Mouse (Mus musculus): ENCODE data around the gene Abl1. TPM values are rescaled to one million over a fixed set of nuclear protein-coding genes. Genes with fewer than 3 reads are reported as not detected.

Abl1 gene
- polyA plus RNA-seq, 1 experiment: 63.8 TPM

DNA sequence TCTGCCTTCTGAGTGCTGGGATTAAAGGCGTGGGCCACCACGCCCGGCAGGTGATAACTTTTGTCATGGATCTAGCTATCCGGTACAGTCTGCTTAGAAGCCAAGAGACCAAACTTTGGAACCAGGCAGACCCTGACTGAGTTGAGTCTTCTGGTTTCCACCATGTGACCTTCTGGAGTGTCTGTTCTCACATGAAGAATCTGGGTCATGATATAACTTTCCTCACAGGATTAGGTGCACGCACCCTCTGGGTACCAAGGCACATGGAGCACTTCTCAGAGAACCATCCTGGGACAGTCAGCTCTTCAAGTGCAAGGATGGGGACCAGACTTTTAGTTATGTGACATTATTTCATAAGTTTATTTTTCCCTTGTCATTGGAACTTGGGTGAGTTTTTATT, 70.8 kb downstream of the Abl1 start:
- no peak for TF ChIP-seq GATA1 (IDR thresholded peaks at IDR 0.05; ENCODE audit: low read length)

DNA sequence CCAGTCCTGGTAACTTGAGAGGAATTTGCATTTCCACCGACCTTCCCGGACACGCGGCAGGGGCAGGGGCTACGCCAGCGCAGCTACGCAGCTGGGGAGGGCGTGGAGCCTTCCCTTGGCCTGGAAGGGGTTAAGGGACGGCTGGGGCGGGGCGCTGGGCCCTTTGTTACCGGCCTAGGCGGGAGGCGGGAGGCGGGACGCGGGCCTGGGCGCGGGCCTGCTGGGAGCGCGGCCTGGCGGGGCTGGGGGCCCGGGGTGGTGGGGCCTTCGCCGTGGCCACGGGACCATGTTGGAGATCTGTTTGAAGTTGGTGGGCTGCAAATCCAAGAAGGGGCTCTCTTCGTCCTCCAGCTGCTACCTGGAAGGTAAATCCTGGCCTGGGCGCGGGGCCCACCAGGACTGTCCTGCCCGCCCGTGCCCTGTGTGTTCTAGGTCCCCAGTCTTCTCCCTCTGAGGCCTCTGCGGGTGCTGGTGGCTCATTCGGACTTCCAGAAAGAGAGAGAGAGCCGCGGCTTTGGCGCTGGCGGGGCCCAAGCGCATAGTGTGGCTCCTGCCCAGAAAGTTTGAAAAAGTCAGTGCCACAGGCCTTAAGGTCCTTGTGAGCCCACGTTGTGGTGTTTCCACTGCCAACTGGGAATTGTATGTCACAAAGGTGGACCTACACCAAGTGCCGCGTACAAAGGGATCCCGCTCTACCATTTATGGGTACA, 71.7 kb downstream of the Abl1 start:
- no peak for TF ChIP-seq GATA1 (IDR thresholded peaks at IDR 0.05; ENCODE audit: low read length)

DNA sequence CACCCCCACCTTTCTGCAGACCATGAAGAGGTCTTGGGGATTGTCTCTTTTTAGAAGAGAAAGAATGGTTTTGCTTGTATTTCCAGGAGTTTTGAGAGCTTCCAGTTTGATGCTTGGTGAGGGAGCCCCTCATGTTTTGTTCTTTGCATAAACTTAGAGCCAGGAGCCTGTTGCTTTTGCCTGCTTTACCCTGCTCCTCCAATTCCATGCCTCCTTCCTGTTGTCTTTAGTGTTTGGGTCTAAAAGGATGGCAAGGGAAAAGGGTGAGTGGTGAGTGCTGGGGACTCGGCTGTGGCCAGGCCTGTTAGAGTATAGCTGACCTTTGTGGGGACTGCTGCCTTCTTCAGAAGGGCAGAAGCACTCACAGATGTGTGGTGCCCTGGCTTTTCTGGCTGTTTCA, 72.3 kb downstream of the Abl1 start:
- no peak for TF ChIP-seq GATA1 (IDR thresholded peaks at IDR 0.05; ENCODE audit: low read length)

DNA sequence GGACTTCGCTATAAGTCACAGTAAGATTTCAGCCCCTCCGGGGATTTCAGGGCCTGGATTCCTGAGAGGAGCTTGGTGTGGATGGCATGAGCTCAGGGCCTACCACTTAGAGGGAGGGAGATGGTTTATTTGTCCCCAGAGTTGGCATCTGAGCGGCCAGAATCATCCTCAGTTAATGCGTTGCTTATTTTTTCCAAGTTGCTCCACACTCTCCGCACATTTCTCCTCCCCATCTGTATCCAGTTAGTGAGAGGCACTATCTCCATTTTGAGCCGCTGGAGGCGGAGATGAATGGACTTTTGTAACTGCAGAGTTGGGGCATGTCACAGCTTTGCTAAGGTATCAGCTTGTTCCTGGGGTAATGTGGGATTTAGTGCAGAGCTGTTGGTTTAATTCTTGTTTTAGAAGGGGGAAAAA, 72.9 kb downstream of the Abl1 start:
- TF ChIP-seq GATA1 (IDR thresholded peaks at IDR 0.05; ENCODE audit: low read length): no peak

DNA sequence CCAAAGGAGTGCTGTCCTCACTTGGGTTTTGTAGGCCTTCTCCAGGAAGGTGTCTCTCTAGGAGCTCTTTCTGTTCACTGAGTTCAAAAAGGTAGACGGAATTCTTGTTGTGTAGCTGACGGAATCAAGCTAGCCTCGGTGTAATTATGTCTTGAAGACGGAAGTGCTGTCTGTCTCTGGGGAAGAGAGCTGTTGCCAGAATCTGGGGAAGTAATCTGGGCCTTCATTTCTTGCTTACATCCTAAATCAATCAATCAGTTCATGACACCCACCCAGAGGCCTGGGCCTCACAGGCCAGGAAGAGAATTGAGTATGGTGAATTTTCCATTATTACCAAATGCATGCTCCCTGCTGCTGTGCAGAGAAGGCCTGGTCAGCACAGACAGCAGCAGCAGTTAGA, 73.4 kb downstream of the Abl1 start:
- TF ChIP-seq GATA1 (IDR thresholded peaks at IDR 0.05; ENCODE audit: low read length): no peak

DNA sequence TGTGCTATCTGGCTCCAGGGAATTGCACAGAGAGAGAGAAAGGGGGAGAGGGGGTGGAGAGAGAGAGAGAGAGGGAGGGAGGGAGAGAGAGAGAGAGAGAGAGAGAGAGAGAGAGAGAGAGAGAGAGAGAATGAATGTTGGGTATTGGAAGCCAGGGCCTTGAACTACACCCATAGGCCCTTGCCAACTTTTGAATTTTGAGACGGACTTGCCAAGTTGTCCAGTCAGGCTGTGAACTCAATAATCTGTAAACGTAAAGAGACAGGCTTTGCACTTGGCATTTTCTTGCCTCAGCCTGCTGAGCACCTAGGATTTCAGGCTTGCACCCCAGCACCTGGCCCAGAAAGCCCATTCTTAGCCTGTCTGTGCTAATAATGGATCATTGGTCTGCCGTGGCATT, 74.0 kb downstream of the Abl1 start:
- no peak for TF ChIP-seq GATA1 (IDR thresholded peaks at IDR 0.05; ENCODE audit: low read length)

DNA sequence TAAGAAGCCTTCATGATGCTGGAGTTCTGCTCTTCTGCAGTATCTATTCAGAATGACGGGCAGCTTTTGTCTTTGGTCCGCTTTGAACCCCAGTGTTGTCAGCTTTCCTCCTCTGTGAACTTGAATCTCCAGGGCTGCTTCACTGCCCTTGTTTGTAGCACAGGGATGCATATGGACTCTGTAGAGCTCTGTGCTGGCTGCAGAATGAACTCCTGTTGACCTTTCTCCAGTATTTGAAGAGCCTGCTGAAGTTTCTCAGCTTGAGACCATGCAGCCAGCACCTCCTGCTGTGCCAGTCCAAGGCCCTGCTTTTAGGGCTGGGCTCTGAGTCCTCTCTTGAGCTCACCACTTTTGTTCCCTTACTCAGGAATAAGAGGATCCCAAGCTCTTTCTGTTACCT, 74.7 kb downstream of the Abl1 start:
- no peak for TF ChIP-seq GATA1 (IDR thresholded peaks at IDR 0.05; ENCODE audit: low read length)

DNA sequence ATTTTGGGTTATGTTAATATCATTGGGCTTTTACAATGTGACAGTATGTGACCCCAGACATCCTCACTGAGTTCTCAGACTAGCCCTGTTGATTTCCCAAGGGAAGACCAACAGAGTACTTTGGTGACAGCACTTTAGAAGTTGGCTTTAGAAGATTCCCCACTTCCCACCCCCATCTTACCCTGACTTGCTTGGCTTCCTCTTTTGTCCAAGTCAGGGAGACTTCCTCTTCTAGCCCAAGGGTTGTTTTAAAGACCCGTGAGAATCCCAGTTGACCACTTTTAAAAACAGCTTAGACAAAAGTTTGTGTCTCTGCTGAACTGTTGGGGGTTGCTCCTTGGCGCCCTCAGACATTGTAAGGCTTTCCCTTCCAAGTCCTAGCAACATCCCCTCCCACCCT, 75.1 kb downstream of the Abl1 start:
- no peak for TF ChIP-seq GATA1 (IDR thresholded peaks at IDR 0.05; ENCODE audit: low read length)

DNA sequence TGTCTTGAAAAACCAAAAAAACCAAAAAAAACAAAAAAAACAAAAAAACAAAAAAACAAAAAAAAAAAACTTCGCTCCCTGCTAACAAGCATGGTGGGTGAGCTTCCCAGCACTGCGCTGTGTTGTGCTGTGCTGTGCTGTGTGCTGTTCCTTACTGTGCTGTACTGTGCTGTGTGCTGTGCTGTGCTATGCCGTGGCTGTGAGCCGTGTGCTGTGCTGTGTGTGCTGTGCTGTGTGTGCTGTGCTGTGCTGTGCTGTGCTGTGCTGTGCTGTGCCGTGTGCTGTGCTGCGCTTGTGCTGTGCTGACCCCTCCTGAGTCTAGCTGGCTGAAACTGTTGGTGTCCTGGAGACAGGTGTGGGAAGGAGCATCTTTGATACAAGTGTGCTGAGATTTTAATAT, 78.9 kb downstream of the Abl1 start:
- TF ChIP-seq GATA1 (IDR thresholded peaks at IDR 0.05; ENCODE audit: low read length): no peak

DNA sequence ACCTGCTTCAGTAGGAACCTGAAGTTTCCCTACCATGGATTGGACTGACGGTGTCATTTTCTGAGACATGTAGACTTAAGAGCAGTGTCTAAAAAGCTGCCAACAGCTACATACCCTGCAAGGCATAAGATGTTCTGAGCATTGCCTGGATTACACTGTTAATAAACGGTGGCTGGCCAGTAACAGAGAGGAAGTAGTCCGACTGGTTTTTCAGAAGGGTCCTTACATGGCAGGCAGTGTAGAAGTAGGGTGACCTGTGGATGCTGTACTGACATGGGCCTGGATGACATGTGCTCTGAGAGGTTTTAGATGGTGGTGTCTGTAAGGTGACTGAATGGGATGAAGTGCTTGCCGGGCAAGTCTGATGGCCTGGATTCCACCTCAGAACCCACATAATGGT, 79.6 kb downstream of the Abl1 start:
- no peak for TF ChIP-seq GATA1 (IDR thresholded peaks at IDR 0.05; ENCODE audit: low read length)

DNA sequence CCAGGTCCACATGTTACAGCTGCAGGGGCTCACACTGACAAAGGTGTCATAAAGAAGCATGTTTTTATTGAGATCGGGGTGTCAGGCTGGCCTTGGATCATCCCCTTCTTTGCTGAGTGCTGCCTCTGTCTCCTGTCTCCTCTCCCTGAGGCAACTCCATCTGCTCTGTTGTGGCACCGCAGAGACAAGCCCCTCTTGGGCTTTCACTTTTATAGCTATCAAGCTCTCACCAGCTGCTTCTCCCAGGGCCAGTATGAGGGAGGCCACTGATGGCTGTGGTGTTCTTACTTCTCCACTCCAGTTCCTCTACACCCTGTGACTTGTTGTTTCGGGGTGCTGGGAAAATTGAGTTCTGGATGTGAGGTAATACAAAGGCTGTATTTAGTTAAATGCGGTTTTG, 80.9 kb downstream of the Abl1 start:
- no peak for TF ChIP-seq GATA1 (IDR thresholded peaks at IDR 0.05; ENCODE audit: low read length)

DNA sequence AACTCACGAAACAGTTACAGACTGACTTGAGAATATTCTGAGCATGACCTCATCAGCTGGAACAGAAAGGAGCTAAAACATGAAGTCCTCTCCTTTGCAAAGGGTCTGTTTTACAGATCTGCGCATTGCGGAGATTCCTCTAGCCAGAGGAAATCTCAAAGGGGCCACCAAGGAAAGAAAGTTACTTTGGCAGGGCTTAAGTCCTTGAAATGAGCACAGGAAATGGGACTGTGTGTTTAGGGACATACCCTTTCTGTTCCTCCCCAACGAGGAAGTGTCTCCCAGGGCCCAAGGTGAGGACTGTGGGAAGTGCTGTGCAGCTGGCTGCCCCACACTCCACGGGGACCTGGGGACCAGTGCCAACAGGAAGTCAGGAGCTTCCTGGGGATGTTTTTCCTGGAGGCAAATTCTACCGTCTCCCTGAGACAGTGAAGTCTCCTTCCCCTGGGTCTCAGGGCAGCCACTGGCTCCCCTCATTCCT, 81.5 kb downstream of the Abl1 start:
- TF ChIP-seq GATA1 (IDR thresholded peaks at IDR 0.05; ENCODE audit: low read length): no peak

DNA sequence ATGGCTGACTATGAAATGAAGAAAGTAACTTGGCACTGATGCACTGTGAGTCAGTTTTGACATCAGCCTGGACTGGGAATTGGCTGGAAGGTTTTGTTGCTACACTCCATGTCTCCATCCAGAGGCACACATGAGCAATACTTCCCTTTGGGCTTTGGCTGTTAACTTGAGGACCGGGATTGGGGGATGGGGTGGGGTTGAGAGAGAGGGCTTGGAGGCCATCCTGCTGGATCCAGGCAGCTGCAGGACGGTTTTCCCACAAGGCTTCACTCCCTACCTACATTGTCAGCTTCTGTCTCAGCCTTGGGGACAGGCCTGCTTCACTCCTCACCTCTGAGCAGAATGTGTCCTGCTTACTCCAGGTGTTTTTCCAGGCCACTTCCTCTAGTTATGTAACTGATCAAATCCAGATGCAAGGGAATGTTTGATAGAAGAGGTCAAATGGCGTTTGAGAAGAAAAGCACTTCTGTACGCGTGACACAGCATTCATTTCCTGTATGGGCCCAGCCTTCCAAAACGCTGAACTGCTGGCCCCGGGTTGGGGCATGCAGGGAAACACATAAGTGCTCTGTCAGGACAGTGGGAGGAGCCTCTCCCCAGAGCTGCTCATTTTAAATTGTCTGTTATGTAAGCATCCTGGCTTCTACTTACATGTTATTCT, 82.7 kb downstream of the Abl1 start:
- no peak for TF ChIP-seq GATA1 (IDR thresholded peaks at IDR 0.05; ENCODE audit: low read length)

DNA sequence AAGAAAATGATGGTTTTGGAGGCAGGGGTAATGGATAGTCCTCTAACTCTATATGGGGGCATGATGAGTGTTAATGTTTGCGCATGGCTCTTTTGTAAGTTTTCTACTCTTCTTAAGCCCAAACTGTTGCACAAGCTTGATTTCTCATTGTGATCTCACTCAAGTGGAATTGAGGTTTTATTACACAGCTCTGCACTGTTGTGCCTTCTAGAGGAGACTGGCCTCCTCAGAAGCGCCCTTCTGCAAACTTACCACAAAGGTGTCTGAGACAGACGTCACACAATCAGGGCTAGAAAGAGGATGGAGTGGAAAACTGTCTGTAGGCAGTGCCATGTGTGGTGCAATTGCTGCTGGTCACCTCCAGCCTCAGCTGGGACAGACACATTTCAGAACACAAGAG, 88.3 kb downstream of the Abl1 start:
- no peak for TF ChIP-seq GATA1 (IDR thresholded peaks at IDR 0.05; ENCODE audit: low read length)

DNA sequence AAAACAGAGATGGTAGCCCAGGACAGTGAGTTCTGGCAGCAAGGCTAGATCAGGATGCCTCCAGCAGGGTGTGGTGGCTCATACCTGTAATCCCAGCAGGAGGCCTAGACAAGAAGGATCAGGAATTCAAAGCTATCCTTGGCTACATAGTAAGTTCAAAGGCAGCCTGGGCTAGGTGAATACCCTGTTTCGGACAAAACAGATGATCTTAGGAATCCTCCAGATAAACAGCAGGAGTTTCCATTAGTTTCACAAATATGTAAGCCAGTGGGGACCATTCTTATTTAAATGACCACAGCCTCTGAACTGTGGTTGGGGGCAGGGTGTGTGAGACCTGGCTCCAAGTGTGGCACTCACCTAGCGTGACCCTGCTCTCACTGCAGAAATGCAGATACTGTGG, 91.1 kb downstream of the Abl1 start:
- TF ChIP-seq GATA1 (IDR thresholded peaks at IDR 0.05; ENCODE audit: low read length): no peak

DNA sequence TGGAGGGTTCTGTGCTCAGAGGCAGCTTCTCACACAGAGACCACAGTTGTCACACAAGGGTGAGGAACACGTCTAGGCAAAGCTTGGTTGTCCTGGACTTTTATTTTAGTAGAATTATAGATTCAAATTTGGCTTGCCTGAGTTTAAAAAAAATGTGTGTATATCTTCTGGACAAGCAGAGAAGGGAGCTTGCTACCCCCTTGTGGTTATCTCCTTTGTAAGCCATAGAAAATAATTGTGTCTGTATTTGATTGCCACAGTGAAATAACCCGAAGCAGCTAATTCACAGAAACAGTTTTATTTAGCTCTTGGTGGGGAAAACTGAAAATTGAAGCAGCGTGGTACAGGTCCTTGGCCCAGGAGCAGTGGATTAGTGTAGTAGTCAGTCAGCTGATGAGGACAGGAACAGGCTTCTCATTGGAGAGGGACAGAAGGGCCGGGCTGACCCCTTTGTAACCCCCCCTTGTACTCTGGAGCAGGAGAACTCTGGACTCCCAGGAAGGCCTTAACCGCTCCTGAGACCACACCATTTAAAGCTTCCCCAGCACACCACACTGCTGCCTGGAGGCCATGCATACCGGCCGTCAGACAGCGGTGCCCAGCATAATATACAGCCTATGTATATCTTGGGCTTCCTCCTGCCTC, 94.9 kb downstream of the Abl1 start:
- TF ChIP-seq GATA1 (IDR thresholded peaks at IDR 0.05; ENCODE audit: low read length): no peak

DNA sequence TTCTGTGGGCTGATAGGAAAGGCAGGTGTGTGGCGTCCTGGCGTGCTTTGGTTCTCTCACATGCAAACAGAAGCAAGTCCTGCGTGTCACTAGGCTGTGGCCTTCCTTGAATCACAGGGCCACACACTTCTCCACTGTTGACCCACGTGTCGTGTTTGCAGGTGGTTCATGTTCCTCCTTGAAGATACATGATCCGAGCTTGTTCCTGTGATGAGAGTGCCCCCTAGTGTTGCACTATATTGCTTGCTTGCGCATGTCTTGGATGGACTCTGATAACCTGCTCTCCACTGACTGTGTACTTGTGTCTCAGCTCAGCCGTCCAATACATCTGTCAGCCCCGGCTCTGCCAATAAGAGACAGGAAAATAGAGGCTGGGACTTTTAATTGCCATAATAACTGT, 96.9 kb downstream of the Abl1 start:
- no peak for TF ChIP-seq GATA1 (IDR thresholded peaks at IDR 0.05; ENCODE audit: low read length)
